25 mouse cellular contexts compared by ENCODE assay signal in the genomic region with DNA sequence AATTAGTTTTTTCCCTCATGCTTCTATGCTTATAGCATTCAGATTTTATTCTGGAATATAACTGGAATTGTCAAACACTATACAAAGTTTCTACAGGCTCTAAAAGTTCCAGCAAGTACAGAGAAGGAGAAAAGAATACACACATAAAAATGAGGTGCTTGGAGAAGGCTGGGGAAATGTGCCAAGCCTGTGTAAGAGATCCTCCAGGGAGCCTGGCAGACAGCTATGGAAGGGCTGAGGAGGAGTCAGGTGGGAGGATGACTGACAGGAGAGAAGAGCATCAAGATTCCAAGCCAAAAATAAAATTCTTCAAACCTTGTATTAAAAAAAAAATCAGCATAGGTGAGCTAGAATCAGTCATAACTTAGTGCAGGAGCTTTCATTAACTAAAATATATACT.
DNase-seq lines count a peak whose midpoint lies in the region; ATAC-seq lines count a peak whose summit lies in the region.
"Had no signal": no experiment of that assay in that cellular context is flagged by ENCODE, and none has a peak within 500 bp of the region (broad histone marks: within the 10 kb centered on the region; RNA-seq: fewer than 3 reads in every experiment).

No protein-coding gene starts in this region.

- no peaks in the 10 kb centered on the region for H3K4me1 ChIP-seq in liver, embryonic 11.5 days (replicated peaks; ENCODE audit: control insufficient read depth, insufficient read depth, low read length)
- H3K4me1 ChIP-seq: embryonic facial prominence, embryonic 15.5 days; heart, embryonic 12.5 days; hindbrain, embryonic 12.5 days; midbrain, embryonic 15.5 days; neural tube, embryonic 15.5 days had no signal

- H3K4me2 ChIP-seq in liver, embryonic 11.5 days, result no peak overlapping the region
- H3K4me2 ChIP-seq: embryonic facial prominence, embryonic 15.5 days; heart, embryonic 12.5 days; hindbrain, embryonic 12.5 days; midbrain, embryonic 15.5 days; neural tube, embryonic 15.5 days had no signal

- no peak overlapping the region for H3K4me3 ChIP-seq in liver, embryonic 11.5 days (ENCODE audit: low read depth, low read length)
- H3K4me3 ChIP-seq: embryonic facial prominence, embryonic 15.5 days; gastrocnemius, adult 2 months; heart, embryonic 12.5 days; hindbrain, embryonic 12.5 days; layer of hippocampus, adult 2 months; midbrain, embryonic 15.5 days; neural tube, embryonic 15.5 days had no signal

- no peak for ATAC-seq in liver, embryonic 11.5 days (replicated peaks; ENCODE audit: low FRiP score)
- ATAC-seq: activated CD4-positive, CD25-positive, alpha-beta regulatory T cell, adult 4 months; inflammation-experienced regulatory T-cells, adult 6 months; midbrain, embryonic 15.5 days had no signal

- no peak overlapping the region for H3K27ac ChIP-seq in liver, embryonic 11.5 days (ENCODE audit: low read depth, low read length)
- H3K27ac ChIP-seq: embryonic facial prominence, embryonic 15.5 days; gastrocnemius, adult 2 months; hindbrain, embryonic 12.5 days; layer of hippocampus, adult 2 months; midbrain, embryonic 15.5 days; neural tube, embryonic 15.5 days had no signal

- intact Hi-C loops in left cerebral cortex, postnatal 4 days (cut with DNase I), result no loop called here

- no peaks in the 10 kb centered on the region for H3K9me3 ChIP-seq in liver, embryonic 11.5 days (ENCODE audit: control insufficient read depth, low read length)
- H3K9me3 ChIP-seq: embryonic facial prominence, embryonic 15.5 days; G1E; heart, embryonic 12.5 days; hindbrain, embryonic 12.5 days; midbrain, embryonic 15.5 days; neural tube, embryonic 15.5 days had no signal

- H3K9ac ChIP-seq in liver, embryonic 11.5 days (ENCODE audit: low read depth, low read length), result no peak overlapping the region
- H3K9ac ChIP-seq: embryonic facial prominence, embryonic 15.5 days; heart, embryonic 12.5 days; hindbrain, embryonic 12.5 days; midbrain, embryonic 15.5 days; neural tube, embryonic 15.5 days had no signal

- no peaks in the 10 kb centered on the region for H3K36me3 ChIP-seq in liver, embryonic 11.5 days (ENCODE audit: control insufficient read depth, insufficient read depth, low read length)
- H3K36me3 ChIP-seq: embryonic facial prominence, embryonic 15.5 days; G1E; heart, embryonic 12.5 days; hindbrain, embryonic 12.5 days; midbrain, embryonic 15.5 days; neural tube, embryonic 15.5 days had no signal

- no peaks in the 10 kb centered on the region for H3K27me3 ChIP-seq in liver, embryonic 11.5 days (replicated peaks; ENCODE audit: control insufficient read depth, insufficient read depth, low read length)
- H3K27me3 ChIP-seq: embryonic facial prominence, embryonic 15.5 days; heart, embryonic 12.5 days; hindbrain, embryonic 12.5 days; midbrain, embryonic 15.5 days; neural tube, embryonic 15.5 days had no signal

- DNase-seq in cerebellum, postnatal 14 days, result peak; percentile 28 to 55
- DNase-seq in cerebellum, postnatal 4 days (ENCODE audit: low spot score in 2 of 2), result no peak
- DNase-seq in left cerebral cortex, adult 18-20 months (ENCODE audit: low spot score in 2 of 2), result peak; percentile 18 to 56
- DNase-seq in left cerebral cortex, postnatal 4 days, result no peak
- peak; percentile 40 to 55 for DNase-seq in frontal cortex, postnatal 36 days (ENCODE audit: low spot score in 2 of 2)
- DNase-seq in right cerebral cortex, postnatal 36 days (ENCODE audit: low spot score in 2 of 2), result peak; percentile 13 to 46
- no peak for DNase-seq in liver, embryonic 11.5 days (ENCODE audit: low spot score)
- DNase-seq in spleen, postnatal 14 days (ENCODE audit: low spot score in 2 of 2), result no peak
- DNase-seq: adrenal gland, postnatal 25 days; gastrocnemius, adult 2 months; heart, postnatal 14 days; kidney, adult 2 months; kidney, postnatal 10 days; liver; lung, adult 18-20 months; thymus, adult 2 months had no signal

Comparison
In these comparisons a context has a peak if more than half of its experiments do, and no peak if none do; other contexts are left out.
1. DNase-seq: peak in cerebellum, postnatal 14 days (2 of 2), left cerebral cortex, adult 18-20 months (2 of 2), frontal cortex, postnatal 36 days (2 of 2) and right cerebral cortex, postnatal 36 days (2 of 2); none in cerebellum, postnatal 4 days (0 of 2), left cerebral cortex, postnatal 4 days (single experiment), liver, embryonic 11.5 days (single experiment) and spleen, postnatal 14 days (0 of 2).